Mouse (Mus musculus): ENCODE measurements around the gene Fam184b. TPM values are rescaled to one million over a fixed set of nuclear protein-coding genes. Genes with fewer than 3 reads are reported as not detected.

Fam184b gene
- polyA plus RNA-seq, 1 experiment from 2014 or later: 0.85 TPM

DNA sequence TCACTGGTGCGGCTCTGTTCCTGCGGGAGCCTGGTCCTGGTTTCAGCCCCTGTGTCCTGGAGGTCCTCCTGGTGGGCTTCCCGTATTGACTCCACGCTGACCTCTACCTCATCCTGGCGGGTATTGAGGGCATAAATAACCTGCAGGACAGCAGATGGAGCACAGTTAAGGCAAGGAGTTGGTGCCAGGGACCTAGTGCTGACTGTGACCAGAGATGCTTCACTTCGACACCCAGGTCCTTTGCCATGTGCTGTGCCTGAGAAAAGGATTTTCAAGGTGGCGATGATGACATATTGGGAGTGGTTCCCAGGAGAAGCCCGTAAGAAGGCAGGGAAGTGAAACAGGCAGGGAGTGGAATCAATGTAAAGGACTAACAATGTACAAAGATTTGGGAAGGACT is 54.8 kb downstream of the Fam184b start:
- ATAC-seq (ENCODE audit: insufficient number of reproducible peaks, low FRiP score, low TSS enrichment, low read depth) (no peak), DNase-seq (ENCODE audit: low spot score) (no peak)
- no peak overlapping the region for H3K4me2 ChIP-seq (ENCODE audit: low read depth, severe bottlenecking)
- H3K27ac ChIP-seq (replicated peaks; ENCODE audit: low read depth, low read length): no peak overlapping the region
- H3K36me3 ChIP-seq (ENCODE audit: control insufficient read depth, insufficient read depth, low read length): no peaks in the 10 kb centered on the region
- 79% methylated on average over 8 of the region's 8 CpGs for WGBS
- no peak overlapping the region for H3K9ac ChIP-seq (ENCODE audit: low read length)
- H3K9me3 ChIP-seq (ENCODE audit: control insufficient read depth, low read length): no peaks in the 10 kb centered on the region
- no peak overlapping the region for H3K4me3 ChIP-seq (ENCODE audit: low read depth, low read length)
- H3K27me3 ChIP-seq (ENCODE audit: control insufficient read depth, insufficient read depth, low read length): no peaks in the 10 kb centered on the region
- no peaks in the 10 kb centered on the region for H3K4me1 ChIP-seq (ENCODE audit: control insufficient read depth, insufficient read depth, low read length)

DNA sequence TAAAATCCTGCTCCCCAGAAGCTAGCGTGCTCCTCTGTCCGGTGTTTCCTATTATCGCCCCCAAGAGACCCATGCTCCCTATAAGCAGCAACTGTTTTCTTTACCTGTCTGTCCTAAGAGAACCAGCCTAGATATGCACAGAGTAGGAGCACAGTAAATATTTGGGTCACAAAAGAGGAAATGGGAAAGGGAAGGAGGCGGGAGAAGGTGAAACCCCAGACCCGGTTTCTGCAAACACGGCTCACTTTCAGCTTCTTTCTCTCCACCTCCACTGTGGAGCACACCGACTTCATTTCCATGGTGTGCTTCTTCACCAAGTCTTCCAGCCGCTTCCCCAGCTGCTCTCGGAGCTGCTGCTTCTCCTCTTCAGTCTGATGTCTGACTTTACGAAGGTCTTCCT is 59.1 kb downstream of the Fam184b start:
- Histone ChIP-seq H3K4me2 (ENCODE audit: low read depth, severe bottlenecking) (no peak overlapping the region), H3K36me3 (ENCODE audit: control insufficient read depth, insufficient read depth, low read length) (no peaks in the 10 kb centered on the region), H3K9me3 (ENCODE audit: control insufficient read depth, low read length) (no peaks in the 10 kb centered on the region), H3K9ac (ENCODE audit: low read length) (no peak overlapping the region), H3K27ac (replicated peaks; ENCODE audit: low read depth, low read length) (no peak overlapping the region), H3K4me1 (ENCODE audit: control insufficient read depth, insufficient read depth, low read length) (no peaks in the 10 kb centered on the region), H3K27me3 (ENCODE audit: control insufficient read depth, insufficient read depth, low read length) (no peaks in the 10 kb centered on the region), H3K4me3 (ENCODE audit: low read depth, low read length) (no peak overlapping the region)
- 85% methylated on average over 10 of the region's 10 CpGs for WGBS
- ATAC-seq (ENCODE audit: insufficient number of reproducible peaks, low FRiP score, low TSS enrichment, low read depth): no peak
- no peak for DNase-seq (ENCODE audit: low spot score)

- ATAC-seq (ENCODE audit: insufficient number of reproducible peaks, low FRiP score, low TSS enrichment, low read depth) (no peak), DNase-seq (ENCODE audit: low spot score) (no peak)
- WGBS: 100% methylated on average over 1 of the region's 1 CpGs
- Histone ChIP-seq H3K9me3 (ENCODE audit: control insufficient read depth, low read length) (no peaks in the 10 kb centered on the region), H3K4me3 (ENCODE audit: low read depth, low read length) (no peak overlapping the region), H3K4me1 (ENCODE audit: control insufficient read depth, insufficient read depth, low read length) (no peaks in the 10 kb centered on the region), H3K9ac (ENCODE audit: low read length) (no peak overlapping the region), H3K36me3 (ENCODE audit: control insufficient read depth, insufficient read depth, low read length) (no peaks in the 10 kb centered on the region), H3K27ac (replicated peaks; ENCODE audit: low read depth, low read length) (no peak overlapping the region), H3K4me2 (ENCODE audit: low read depth, severe bottlenecking) (no peak overlapping the region), H3K27me3 (ENCODE audit: control insufficient read depth, insufficient read depth, low read length) (no peaks in the 10 kb centered on the region)
Measured at GRCm38 (mm10) chr5:45577376-45577775, 62.0 kb downstream of the Fam184b start.

DNA sequence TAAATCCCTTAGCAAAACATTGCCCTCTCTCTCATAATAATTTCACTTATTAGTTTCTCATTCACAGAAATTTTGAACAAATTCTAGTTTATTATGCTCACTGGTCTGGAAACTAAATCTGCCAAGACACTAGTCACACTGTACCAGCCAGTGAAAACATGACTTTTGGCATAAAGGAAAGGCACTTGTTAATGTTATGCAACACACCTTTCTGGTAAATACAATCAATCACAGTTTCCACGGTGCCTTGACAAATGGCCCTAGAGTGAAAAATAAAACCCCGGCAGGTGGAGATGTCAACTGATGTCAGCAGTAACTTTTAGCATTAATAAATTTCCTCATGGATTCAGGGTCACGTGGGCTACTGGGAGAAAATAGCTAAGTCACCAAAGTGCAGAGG is 62.7 kb downstream of the Fam184b start:
- Histone ChIP-seq H3K4me2 (ENCODE audit: low read depth, severe bottlenecking) (no peak overlapping the region), H3K36me3 (ENCODE audit: control insufficient read depth, insufficient read depth, low read length) (no peaks in the 10 kb centered on the region), H3K27ac (replicated peaks; ENCODE audit: low read depth, low read length) (no peak overlapping the region), H3K9me3 (ENCODE audit: control insufficient read depth, low read length) (no peaks in the 10 kb centered on the region), H3K9ac (ENCODE audit: low read length) (no peak overlapping the region), H3K4me1 (ENCODE audit: control insufficient read depth, insufficient read depth, low read length) (no peaks in the 10 kb centered on the region), H3K27me3 (ENCODE audit: control insufficient read depth, insufficient read depth, low read length) (no peaks in the 10 kb centered on the region), H3K4me3 (ENCODE audit: low read depth, low read length) (no peak overlapping the region)
- DNase-seq (ENCODE audit: low spot score) (no peak), ATAC-seq (ENCODE audit: insufficient number of reproducible peaks, low FRiP score, low TSS enrichment, low read depth) (no peak)
- 65% methylated on average over 3 of the region's 3 CpGs for WGBS

- no peaks in the 10 kb centered on the region for H3K9me3 ChIP-seq (ENCODE audit: control insufficient read depth, low read length)
- no peak overlapping the region for H3K9ac ChIP-seq (ENCODE audit: low read length)
- H3K27me3 ChIP-seq (ENCODE audit: control insufficient read depth, insufficient read depth, low read length): no peaks in the 10 kb centered on the region
- no peaks in the 10 kb centered on the region for H3K36me3 ChIP-seq (ENCODE audit: control insufficient read depth, insufficient read depth, low read length)
- H3K27ac ChIP-seq (replicated peaks; ENCODE audit: low read depth, low read length): no peak overlapping the region
- ATAC-seq (ENCODE audit: insufficient number of reproducible peaks, low FRiP score, low TSS enrichment, low read depth) (no peak), DNase-seq (ENCODE audit: low spot score) (peak; percentile 28)
- no peak overlapping the region for H3K4me2 ChIP-seq (ENCODE audit: low read depth, severe bottlenecking)
- 28% methylated on average over 5 of the region's 5 CpGs for WGBS
- H3K4me1 ChIP-seq (ENCODE audit: control insufficient read depth, insufficient read depth, low read length): no peaks in the 10 kb centered on the region
- no peak overlapping the region for H3K4me3 ChIP-seq (ENCODE audit: low read depth, low read length)
Measured at GRCm38 (mm10) chr5:45572816-45573215, 66.6 kb downstream of the Fam184b start.

DNA sequence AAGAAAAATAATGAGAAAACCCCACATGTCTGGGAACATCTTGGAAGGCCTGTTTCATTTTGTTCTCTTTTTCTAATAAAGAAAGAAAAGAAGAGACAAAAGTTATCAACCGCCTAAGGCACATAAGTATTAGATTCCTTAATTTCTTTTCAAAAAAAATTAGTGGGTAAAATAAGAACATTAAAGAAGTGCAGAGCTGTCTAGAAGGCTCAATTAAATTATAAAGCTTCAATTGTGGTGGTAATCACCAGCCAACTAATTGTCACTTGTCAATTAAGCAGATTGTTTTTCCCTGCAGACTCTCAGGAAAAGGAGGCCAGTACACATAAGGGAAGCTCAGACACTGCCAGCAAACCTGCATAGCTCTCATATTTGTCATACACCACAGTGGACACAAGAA is 73.6 kb downstream of the Fam184b start:
- Histone ChIP-seq H3K4me3 (ENCODE audit: low read depth, low read length) (no peak overlapping the region), H3K27me3 (ENCODE audit: control insufficient read depth, insufficient read depth, low read length) (no peaks in the 10 kb centered on the region), H3K9me3 (ENCODE audit: control insufficient read depth, low read length) (no peaks in the 10 kb centered on the region), H3K9ac (ENCODE audit: low read length) (no peak overlapping the region), H3K4me1 (ENCODE audit: control insufficient read depth, insufficient read depth, low read length) (no peaks in the 10 kb centered on the region), H3K27ac (replicated peaks; ENCODE audit: low read depth, low read length) (no peak overlapping the region), H3K36me3 (ENCODE audit: control insufficient read depth, insufficient read depth, low read length) (no peaks in the 10 kb centered on the region), H3K4me2 (ENCODE audit: low read depth, severe bottlenecking) (no peak overlapping the region)
- no peak for DNase-seq (ENCODE audit: low spot score)
- 88% methylated on average over 1 of the region's 1 CpGs for WGBS
- ATAC-seq (ENCODE audit: insufficient number of reproducible peaks, low FRiP score, low TSS enrichment, low read depth): no peak

GRCm38 (mm10) chr5:45564054-45564453 is 75.4 kb downstream of the Fam184b start:
- Histone ChIP-seq H3K9me3 (ENCODE audit: control insufficient read depth, low read length) (no peaks in the 10 kb centered on the region), H3K27ac (replicated peaks; ENCODE audit: low read depth, low read length) (no peak overlapping the region), H3K36me3 (ENCODE audit: control insufficient read depth, insufficient read depth, low read length) (no peaks in the 10 kb centered on the region), H3K4me1 (ENCODE audit: control insufficient read depth, insufficient read depth, low read length) (no peaks in the 10 kb centered on the region), H3K4me3 (ENCODE audit: low read depth, low read length) (no peak overlapping the region), H3K4me2 (ENCODE audit: low read depth, severe bottlenecking) (no peak overlapping the region), H3K9ac (ENCODE audit: low read length) (no peak overlapping the region), H3K27me3 (ENCODE audit: control insufficient read depth, insufficient read depth, low read length) (no peaks in the 10 kb centered on the region)
- 71% methylated on average over 6 of the region's 6 CpGs for WGBS
- no peak for ATAC-seq (ENCODE audit: insufficient number of reproducible peaks, low FRiP score, low TSS enrichment, low read depth)
- no peak for DNase-seq (ENCODE audit: low spot score)

GRCm38 (mm10) chr5:45549586-45549985 is 89.8 kb downstream of the Fam184b start:
- H3K27me3 ChIP-seq (ENCODE audit: control insufficient read depth, insufficient read depth, low read length): no peaks in the 10 kb centered on the region
- H3K27ac ChIP-seq (replicated peaks; ENCODE audit: low read depth, low read length): no peak overlapping the region
- DNase-seq (ENCODE audit: low spot score) (no peak), ATAC-seq (ENCODE audit: insufficient number of reproducible peaks, low FRiP score, low TSS enrichment, low read depth) (no peak)
- H3K9ac ChIP-seq (ENCODE audit: low read length): no peak overlapping the region
- WGBS: 94% methylated on average over 1 of the region's 1 CpGs
- no peak overlapping the region for H3K4me2 ChIP-seq (ENCODE audit: low read depth, severe bottlenecking)
- H3K36me3 ChIP-seq (ENCODE audit: control insufficient read depth, insufficient read depth, low read length): no peaks in the 10 kb centered on the region
- no peaks in the 10 kb centered on the region for H3K4me1 ChIP-seq (ENCODE audit: control insufficient read depth, insufficient read depth, low read length)
- no peaks in the 10 kb centered on the region for H3K9me3 ChIP-seq (ENCODE audit: control insufficient read depth, low read length)
- H3K4me3 ChIP-seq (ENCODE audit: low read depth, low read length): no peak overlapping the region

DNA sequence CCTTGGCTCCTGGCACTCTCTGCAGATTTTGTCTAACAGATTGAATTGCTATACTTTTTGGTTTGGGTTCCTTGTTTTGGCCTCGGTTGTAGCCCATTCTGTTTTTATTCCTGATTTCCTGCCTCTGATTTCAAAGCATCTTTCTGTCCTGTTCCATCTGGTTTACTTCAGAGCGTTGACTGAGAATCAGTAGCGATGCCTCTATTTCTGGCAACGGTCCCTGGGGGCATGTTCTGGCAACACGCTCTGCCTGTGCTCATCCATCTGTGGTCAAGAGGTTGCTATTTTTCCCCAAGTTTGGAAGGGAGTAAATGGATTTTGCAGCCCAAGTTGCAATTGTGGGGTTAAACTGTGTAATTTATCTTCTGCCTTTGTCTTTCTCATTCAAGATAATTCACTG is 96.0 kb downstream of the Fam184b start:
- no peak overlapping the region for H3K27ac ChIP-seq (replicated peaks; ENCODE audit: low read depth, low read length)
- no peaks in the 10 kb centered on the region for H3K4me1 ChIP-seq (ENCODE audit: control insufficient read depth, insufficient read depth, low read length)
- no peaks in the 10 kb centered on the region for H3K9me3 ChIP-seq (ENCODE audit: control insufficient read depth, low read length)
- 61% methylated on average over 5 of the region's 5 CpGs for WGBS
- DNase-seq (ENCODE audit: low spot score) (no peak), ATAC-seq (ENCODE audit: insufficient number of reproducible peaks, low FRiP score, low TSS enrichment, low read depth) (no peak)
- H3K27me3 ChIP-seq (ENCODE audit: control insufficient read depth, insufficient read depth, low read length): no peaks in the 10 kb centered on the region
- no peaks in the 10 kb centered on the region for H3K36me3 ChIP-seq (ENCODE audit: control insufficient read depth, insufficient read depth, low read length)
- H3K9ac ChIP-seq (ENCODE audit: low read length): no peak overlapping the region
- H3K4me3 ChIP-seq (ENCODE audit: low read depth, low read length): no peak overlapping the region
- no peak overlapping the region for H3K4me2 ChIP-seq (ENCODE audit: low read depth, severe bottlenecking)

All from limb, embryonic 11.5 days (tissue).